Mouse (Mus musculus) heart, adult 2 months (tissue): ENCODE measurements around the gene Trim41. TPM values are rescaled to one million over a fixed set of nuclear protein-coding genes. Genes with fewer than 3 reads are reported as not detected.

Experiments
- DNase-seq, 2 experiments: peaks; one replicate each; pipeline ENCODE4 v3.0.0; 2021
- H3K27ac ChIP-seq: fragments of 200-600 bp; 2 replicates; pipeline ENCODE4 v1.8.1; 2022
- H3K27me3 ChIP-seq: fragments of 200-500 bp; 2 replicates; pipeline ENCODE4 v1.6.1; 2012; ENCODE audit warnings: mild to moderate bottlenecking, low read length, inconsistent platforms, mixed read lengths; ENCODE audit not compliant: control insufficient read depth, insufficient read depth
- H3K36me3 ChIP-seq: fragments of 200-500 bp; 2 replicates; pipeline ENCODE4 v1.6.1; 2012; ENCODE audit warnings: low read length, inconsistent platforms; ENCODE audit not compliant: control insufficient read depth, insufficient read depth
- H3K4me1 ChIP-seq: fragments of 200-500 bp; 2 replicates; pipeline ENCODE4 v1.6.1; 2011; ENCODE audit warnings: low read length; ENCODE audit not compliant: control insufficient read depth, insufficient read depth
- H3K4me3 ChIP-seq: fragments of 200-600 bp; 2 replicates; pipeline ENCODE4 v1.8.1; 2022
- H3K79me2 ChIP-seq: fragments of 200-500 bp; replicated peaks from 2 replicates; pipeline ENCODE4 v1.6.1; 2012; ENCODE audit warnings: mild to moderate bottlenecking, inconsistent platforms, low read length, moderate library complexity, mixed read lengths; ENCODE audit not compliant: control insufficient read depth, insufficient read depth
- H3K9ac ChIP-seq: fragments of 200-500 bp; 2 replicates; pipeline ENCODE4 v1.6.1; 2012; ENCODE audit warnings: low read depth, mild to moderate bottlenecking, control low read depth, inconsistent platforms, low read length, mixed read lengths
- CTCF ChIP-seq: fragments of 200-600 bp; IDR thresholded peaks from 2 replicates; pipeline ENCODE4 v1.8.1; 2022; ENCODE audit warnings: antibody characterized with exemption, mild to moderate bottlenecking, moderate library complexity
- EP300 ChIP-seq: fragments of 200-500 bp; IDR thresholded peaks from 2 replicates; pipeline ENCODE4 v1.6.1; 2011; ENCODE audit warnings: low read depth, low read length, control low read depth; ENCODE audit not compliant: insufficient read depth
- POLR2A ChIP-seq: fragments of 200-500 bp; IDR thresholded peaks from 2 replicates; pipeline ENCODE4 v1.6.1; 2011; ENCODE audit warnings: mild to moderate bottlenecking, low read depth, low read length, control low read depth; ENCODE audit not compliant: insufficient read depth
- WGBS: fragments of 180-500 bp; shearing (Covaris S2); methylation state at CpG from one replicate; pipeline ENCODE4 v1.1.7; 2018; 5-methylcytosine and 5-hydroxymethylcytosine counted together
- intact Hi-C: fragments of 180-260 bp; cut with DNase I; formaldehyde crosslinking; loops from one replicate; pipeline ENCODE4 v1.15.1; 2025
- polyA plus RNA-seq: library from polyadenylated mRNA; depleted of rRNA; stranded (reverse); fragments of >200 nt; gene quantifications from 2 replicates; pipeline ENCODE4 v1.2.3, GENCODE M21; 2012
- total RNA-seq, 2 experiments: library from RNA; stranded (reverse); gene quantifications; 2 replicates each; pipeline ENCODE4 v1.2.3; 2021

The Trim41 gene
- total and polyA plus RNA-seq, 3 experiments: 19.1 to 19.9 (median 19.8) TPM

DNA sequence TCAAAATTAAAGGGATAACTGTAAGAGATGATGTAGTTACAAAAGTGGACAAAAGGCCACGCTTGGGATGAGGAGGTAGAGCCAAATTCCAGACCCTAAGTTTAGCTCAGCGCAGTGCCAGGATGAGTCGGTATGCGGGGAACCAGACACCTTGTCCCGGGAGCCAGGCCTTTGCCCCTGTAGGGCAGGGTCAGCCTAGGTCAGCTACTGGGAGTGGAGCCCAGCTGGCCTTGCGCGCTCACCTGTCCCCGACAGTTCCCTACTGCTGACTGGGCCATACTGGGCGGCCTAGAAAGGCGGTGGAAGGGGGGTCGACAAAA is 19.8 kb upstream of the Trim41 start:
- DNase-seq: no peak
- 19% methylated on average over 11 of the region's 11 CpGs for WGBS
- peak overlapping the region; percentile 87 for H3K27ac ChIP-seq
- no peaks in the 10 kb centered on the region for H3K79me2 ChIP-seq
- H3K4me3 ChIP-seq: peak overlapping the region; percentile 82
- H3K9ac ChIP-seq: peak overlapping the region; percentile 91
- TF ChIP-seq POLR2A (no peak), EP300 (0 out of 2 replicates have a peak, but pooled peaks have one; percentile 12), CTCF (no peak)
- H3K27me3 ChIP-seq: no peaks in the 10 kb centered on the region
- intact Hi-C loops: loop anchor here (1.0 kb wide), 1 partner anchor 16 kb away; no protein-coding TSS in a partner anchor
- peaks cover 4% of the 10 kb centered on the region for H3K4me1 ChIP-seq
- H3K36me3 ChIP-seq: no peaks in the 10 kb centered on the region

DNA sequence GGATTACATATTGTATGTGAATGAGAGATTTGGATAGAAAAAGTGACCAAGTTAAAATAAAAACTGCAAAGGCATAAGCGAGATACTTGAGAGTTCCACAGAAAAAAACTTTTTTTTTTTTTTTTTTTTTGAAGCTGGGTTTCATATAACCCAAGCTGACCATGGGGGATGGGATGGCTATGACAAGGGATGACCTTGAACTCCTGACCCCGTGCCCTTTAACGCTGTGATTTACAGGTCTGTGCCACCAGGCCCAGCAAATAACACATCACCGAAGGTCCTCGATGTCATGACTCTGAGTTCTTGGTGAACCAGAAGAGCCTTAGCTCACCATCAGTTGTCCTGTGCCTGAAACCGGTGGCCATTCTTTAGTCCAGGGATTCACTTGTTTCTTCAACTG is 18.8 kb upstream of the Trim41 start:
- no peaks in the 10 kb centered on the region for H3K27me3 ChIP-seq
- no peak for DNase-seq
- WGBS: 80% methylated on average over 6 of the region's 6 CpGs
- H3K4me1 ChIP-seq: peaks cover 4% of the 10 kb centered on the region
- no peaks in the 10 kb centered on the region for H3K79me2 ChIP-seq
- H3K4me3 ChIP-seq: no peak overlapping the region
- no peak overlapping the region; the same call in 1 of the 2 replicates for H3K27ac ChIP-seq
- H3K9ac ChIP-seq: no peak overlapping the region
- no peak for TF ChIP-seq EP300
- no peak for TF ChIP-seq POLR2A
- TF ChIP-seq CTCF: no peak
- no peaks in the 10 kb centered on the region for H3K36me3 ChIP-seq
- intact Hi-C loops: loop anchor here (2.0 kb wide), 1 partner anchor 17 kb away; no protein-coding TSS in a partner anchor

DNA sequence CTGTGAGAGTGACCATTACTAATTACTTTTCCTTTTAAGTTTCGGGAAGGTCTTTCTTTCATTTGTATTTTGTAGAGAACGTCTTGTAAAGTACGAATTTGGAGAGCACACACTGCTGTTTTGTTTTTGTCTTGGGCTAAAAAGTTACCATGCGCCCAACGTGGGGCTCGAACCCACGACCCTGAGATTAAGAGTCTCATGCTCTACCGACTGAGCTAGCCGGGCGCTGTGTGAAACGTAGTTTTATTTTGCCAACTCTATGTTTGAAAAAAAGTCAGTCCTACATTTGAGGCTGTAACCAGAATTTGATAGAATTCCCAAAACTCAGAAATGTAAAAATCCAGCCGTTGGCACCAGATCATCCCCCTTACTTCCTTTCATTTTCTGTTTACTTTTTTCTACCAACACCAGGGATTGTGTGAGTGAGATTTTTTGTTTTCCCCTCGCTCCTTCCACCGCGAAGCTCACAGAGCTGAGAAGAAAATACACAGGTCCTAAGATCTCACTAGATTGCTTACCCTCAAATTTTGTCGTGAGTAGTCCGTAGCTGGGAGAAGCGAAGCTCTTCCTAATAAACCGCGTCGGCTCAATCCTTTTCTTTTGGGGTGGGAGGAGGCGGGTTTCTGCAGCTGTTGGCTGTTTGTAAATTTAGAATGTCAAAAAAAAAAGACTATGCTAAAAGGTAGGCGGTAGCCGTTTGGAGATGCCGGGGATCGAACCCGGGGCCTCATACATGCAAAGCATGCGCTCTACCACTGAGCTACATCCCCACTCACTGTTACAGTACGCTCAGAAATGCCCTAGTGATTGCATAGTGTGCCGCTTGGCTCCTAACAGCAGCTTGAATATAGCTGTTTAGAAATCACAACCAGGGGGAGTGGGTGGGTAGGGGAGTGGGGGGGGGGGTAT is 16.8 kb upstream of the Trim41 start:
- under 1% methylated on average over 30 of the region's 30 CpGs for WGBS
- intact Hi-C loops: loop anchor here (1.0 to 2.0 kb wide), 3 partner anchors 10 to 22 kb away; no protein-coding TSS in a partner anchor

DNA sequence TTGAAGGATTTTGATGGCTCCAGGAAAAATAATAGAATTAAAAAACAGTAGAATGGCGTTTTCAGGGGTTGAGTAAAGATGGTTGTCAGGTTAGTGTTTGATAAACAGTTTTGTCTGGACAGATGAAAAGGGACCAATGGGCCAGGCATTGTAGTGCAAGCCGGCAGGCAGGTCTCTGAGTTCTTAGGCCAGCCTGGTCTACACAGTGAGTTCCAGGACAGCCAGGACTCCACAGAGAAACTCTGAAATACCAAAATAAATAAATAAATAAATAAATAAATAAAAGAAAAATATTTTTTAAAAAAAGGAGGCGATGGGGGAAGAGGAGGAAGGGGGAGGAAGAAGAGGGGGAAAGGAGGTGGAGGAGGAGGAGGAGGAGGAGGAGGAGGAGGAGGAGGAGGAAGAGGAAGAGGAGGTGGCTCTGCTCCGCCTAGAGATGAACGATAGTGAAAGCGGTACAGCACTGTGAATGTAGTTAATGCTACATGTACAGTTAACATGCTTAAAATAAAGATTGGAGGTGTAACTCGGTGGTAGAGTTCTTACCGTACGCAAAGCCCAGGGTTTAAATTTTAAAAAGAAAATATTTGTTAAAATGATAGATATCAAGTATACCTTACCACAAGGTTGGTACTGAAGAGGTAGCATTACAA is 16.1 kb upstream of the Trim41 start:
- Histone ChIP-seq H3K4me1 (peaks cover 3% of the 10 kb centered on the region), H3K36me3 (no peaks in the 10 kb centered on the region), H3K9ac (no peak overlapping the region), H3K4me3 (peak overlapping the region; percentile 75), H3K27me3 (no peaks in the 10 kb centered on the region), H3K79me2 (no peaks in the 10 kb centered on the region), H3K27ac (peak overlapping the region; percentile 6; the same call in 1 of the 2 replicates)
- DNase-seq: no peak
- intact Hi-C loops: loop anchor here (1.0 kb wide), 1 partner anchor 9 kb away; no protein-coding TSS in a partner anchor
- WGBS: 32% methylated on average over 9 of the region's 9 CpGs
- TF ChIP-seq CTCF: no peak
- TF ChIP-seq POLR2A: no peak
- no peak for TF ChIP-seq EP300

More for the DNA sequence above, 16.8 kb upstream of the Trim41 start:
- Histone ChIP-seq H3K27me3 (no peaks in the 10 kb centered on the region), H3K36me3 (no peaks in the 10 kb centered on the region), H3K27ac (peak overlapping the region; percentile 91), H3K4me1 (peaks cover 6% of the 10 kb centered on the region), H3K9ac (peak overlapping the region; percentile 73), H3K79me2 (no peaks in the 10 kb centered on the region), H3K4me3 (peak overlapping the region; percentile 75)
- peak; percentile 91 to 95 for DNase-seq
- no peak for TF ChIP-seq CTCF
- TF ChIP-seq EP300: peak; percentile 90
- TF ChIP-seq POLR2A: no peak

DNA sequence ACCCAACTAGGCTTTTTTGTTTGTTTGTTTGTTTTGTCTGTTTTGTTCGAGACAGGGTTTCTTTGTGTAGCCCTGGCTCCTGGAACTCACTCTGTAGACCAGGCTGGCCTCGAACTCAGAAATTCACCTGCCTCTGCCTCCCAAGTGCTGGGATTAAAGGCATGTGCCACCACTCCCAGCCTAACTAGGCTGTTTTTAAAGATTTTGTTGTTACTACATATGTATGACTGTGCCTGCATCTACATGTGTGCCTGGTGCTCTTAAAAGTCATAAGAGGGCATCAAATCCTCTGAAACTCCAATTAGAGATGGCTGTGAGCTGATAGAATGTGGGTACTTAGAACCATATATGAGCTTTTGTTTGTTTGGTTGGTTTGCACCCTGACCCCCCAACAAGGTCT is 14.1 kb upstream of the Trim41 start:
- H3K9ac ChIP-seq: no peak overlapping the region
- no peak overlapping the region for H3K27ac ChIP-seq
- DNase-seq: no peak
- no peak overlapping the region for H3K4me3 ChIP-seq
- no peaks in the 10 kb centered on the region for H3K27me3 ChIP-seq
- no peaks in the 10 kb centered on the region for H3K79me2 ChIP-seq
- WGBS: 90% methylated on average over 2 of the region's 2 CpGs
- TF ChIP-seq POLR2A (no peak), EP300 (no peak), CTCF (no peak)
- intact Hi-C loops: no loop called here
- H3K4me1 ChIP-seq: peaks cover 3% of the 10 kb centered on the region
- no peaks in the 10 kb centered on the region for H3K36me3 ChIP-seq

DNA sequence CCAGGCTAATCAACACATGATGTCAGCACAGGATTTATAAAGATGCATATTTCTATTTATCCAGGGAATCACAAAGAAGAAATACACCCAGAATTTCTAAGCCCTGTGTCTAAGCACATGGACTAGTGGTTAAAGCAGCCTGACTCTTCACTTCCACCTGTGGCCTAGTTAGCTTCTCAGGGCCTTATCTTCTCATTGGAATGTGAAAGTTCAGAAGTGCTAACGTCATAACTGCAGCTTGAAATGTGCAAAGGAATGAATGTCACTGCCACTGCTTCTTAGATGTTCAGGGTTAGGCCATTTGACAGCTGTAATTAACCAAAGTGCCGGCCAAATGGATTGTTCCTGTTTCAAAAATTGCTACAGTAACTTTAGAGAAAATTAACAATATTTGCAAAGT is 13.1 kb upstream of the Trim41 start:
- Histone ChIP-seq H3K9ac (no peak overlapping the region), H3K27me3 (no peaks in the 10 kb centered on the region), H3K27ac (no peak overlapping the region), H3K4me3 (no peak overlapping the region), H3K4me1 (peaks cover 3% of the 10 kb centered on the region), H3K79me2 (no peaks in the 10 kb centered on the region), H3K36me3 (no peaks in the 10 kb centered on the region)
- intact Hi-C loops: no loop called here
- TF ChIP-seq CTCF (no peak), EP300 (no peak), POLR2A (no peak)
- 54% methylated on average over 2 of the region's 2 CpGs for WGBS
- no peak for DNase-seq
